Mouse (Mus musculus) forebrain, postnatal 0 days (tissue): Measurements from ENCODE around the gene 2310034G01Rik. TPM values are rescaled to one million over a fixed set of nuclear protein-coding genes. Genes with fewer than 3 reads are reported as not detected.

ENCODE experiments used
- ATAC-seq: fragments of 200-750 bp; cut with Nextera tagmentation; 2 replicates; pipeline ENCODE4 v1.8.0; 2017; ENCODE audit warnings: mild to moderate bottlenecking, moderate library complexity
- DNase-seq: peaks from one replicate; pipeline ENCODE4 v3.0.0-alpha.2; 2015
- H3K27ac ChIP-seq: fragments of 300-500 bp; sonication (generic); 2 replicates; pipeline ENCODE4 v1.5.1; 2014; ENCODE audit warnings: low read depth, mild to moderate bottlenecking, antibody characterized with exemption, low read length, moderate library complexity, mixed read lengths
- H3K27me3 ChIP-seq: fragments of 300-500 bp; sonication (generic); 2 replicates; pipeline ENCODE4 v1.6.1; 2014; ENCODE audit warnings: mild to moderate bottlenecking, low read length, mixed read lengths; ENCODE audit not compliant: insufficient read depth
- H3K36me3 ChIP-seq: fragments of 300-500 bp; sonication (generic); 2 replicates; pipeline ENCODE4 v1.6.1; 2014; ENCODE audit warnings: mild to moderate bottlenecking, moderate library complexity; ENCODE audit not compliant: insufficient read depth
- H3K4me1 ChIP-seq: fragments of 300-500 bp; sonication (generic); 2 replicates; pipeline ENCODE4 v1.6.1; 2014; ENCODE audit warnings: antibody characterized with exemption; ENCODE audit not compliant: insufficient read depth
- H3K4me2 ChIP-seq: fragments of 300-500 bp; sonication (generic); 2 replicates; pipeline ENCODE4 v1.6.1; 2014; ENCODE audit warnings: low read depth, mild to moderate bottlenecking, moderate library complexity
- H3K4me3 ChIP-seq: fragments of 300-500 bp; sonication (generic); 2 replicates; pipeline ENCODE4 v1.5.1; 2014; ENCODE audit warnings: low read depth, low read length, mixed read lengths
- H3K9ac ChIP-seq: fragments of 300-500 bp; sonication (generic); 2 replicates; pipeline ENCODE4 v1.6.1; 2014; ENCODE audit warnings: mild to moderate bottlenecking
- H3K9me3 ChIP-seq: fragments of 300-500 bp; sonication (generic); 2 replicates; pipeline ENCODE4 v1.6.1; 2016; ENCODE audit warnings: low read length
- CTCF ChIP-seq: sonication (generic); IDR thresholded peaks from 2 replicates; pipeline ENCODE4 v1.5.1; 2016; ENCODE audit warnings: antibody characterized with exemption, control low read depth, low read depth
- WGBS: fragments of 180-500 bp; shearing (Covaris S2); extraction: QIAGEN DNeasy Blood & Tissue Kit; methylation state at CpG from one replicate; pipeline ENCODE4 v1.1.7; 2014; 5-methylcytosine and 5-hydroxymethylcytosine counted together
- polyA plus RNA-seq: library from polyadenylated mRNA; unstranded; fragments of >200 nt; fragmentation: Nextera tagmentation; extraction: Ambion mirVana; gene quantifications from 2 replicates; pipeline ENCODE4 v1.2.1, GENCODE M21; 2015
- total RNA-seq: library from RNA; depleted of rRNA; stranded (reverse); fragments of >200 nt; gene quantifications from 2 replicates; pipeline ENCODE4 v1.2.3, GENCODE M21; 2014

Gene 2310034G01Rik
- total and polyA plus RNA-seq, 2 experiments from 2014 or later = 2.3 to 4.3 TPM

GRCm38 (mm10) chr19:46333906-46334305 lies 16.2 kb downstream of the 2310034G01Rik start:
- no peak overlapping the region for H3K27ac ChIP-seq
- ATAC-seq = no peak
- no peaks in the 10 kb centered on the region for H3K27me3 ChIP-seq
- DNase-seq = no peak
- H3K4me3 ChIP-seq = no peak overlapping the region
- no peak overlapping the region for H3K4me2 ChIP-seq
- 79% methylated on average over 3 of the region's 3 CpGs for whole genome bisulfite sequencing
- no peak overlapping the region for H3K9ac ChIP-seq
- TF ChIP-seq CTCF = no peak
- H3K4me1 ChIP-seq = peaks cover 12% of the 10 kb centered on the region
- H3K36me3 ChIP-seq = peaks cover 25% of the 10 kb centered on the region
- H3K9me3 ChIP-seq = no peaks in the 10 kb centered on the region

GRCm38 (mm10) chr19:46332721-46333339 lies 17.3 kb downstream of the 2310034G01Rik start:
- 26% methylated on average over 7 of the region's 7 CpGs for WGBS
- no peak overlapping the region for H3K4me3 ChIP-seq
- H3K9me3 ChIP-seq = no peaks in the 10 kb centered on the region
- H3K36me3 ChIP-seq = peaks cover 25% of the 10 kb centered on the region
- no peak overlapping the region for H3K27ac ChIP-seq
- no peak for TF ChIP-seq CTCF
- no peaks in the 10 kb centered on the region for H3K27me3 ChIP-seq
- H3K4me2 ChIP-seq = no peak overlapping the region
- DNase-seq (no peak), ATAC-seq (no peak)
- H3K9ac ChIP-seq = no peak overlapping the region
- H3K4me1 ChIP-seq = peaks cover 10% of the 10 kb centered on the region

GRCm38 (mm10) chr19:46331936-46332335 lies 18.2 kb downstream of the 2310034G01Rik start:
- peaks cover 25% of the 10 kb centered on the region for H3K36me3 ChIP-seq
- DNase-seq = no peak
- no peak overlapping the region for H3K4me3 ChIP-seq
- H3K27ac ChIP-seq = no peak overlapping the region
- ATAC-seq = no peak
- no peaks in the 10 kb centered on the region for H3K27me3 ChIP-seq
- H3K4me2 ChIP-seq = no peak overlapping the region
- peaks cover 3% of the 10 kb centered on the region; the same call in 1 of the 2 replicates for H3K4me1 ChIP-seq
- TF ChIP-seq CTCF = no peak
- 85% methylated on average over 3 of the region's 3 CpGs for WGBS
- no peak overlapping the region for H3K9ac ChIP-seq
- no peaks in the 10 kb centered on the region for H3K9me3 ChIP-seq

- TF ChIP-seq CTCF = no peak
- Histone ChIP-seq H3K9ac (no peak overlapping the region), H3K27me3 (no peaks in the 10 kb centered on the region), H3K9me3 (no peaks in the 10 kb centered on the region), H3K36me3 (peaks cover 25% of the 10 kb centered on the region), H3K4me1 (peaks cover 3% of the 10 kb centered on the region; the same call in 1 of the 2 replicates), H3K4me3 (no peak overlapping the region), H3K27ac (no peak overlapping the region), H3K4me2 (no peak overlapping the region)
- WGBS = 95% methylated on average over 14 of the region's 14 CpGs
- no peak for DNase-seq
- no peak for ATAC-seq
These were observed 18.8 kb downstream of the 2310034G01Rik start for GRCm38 (mm10) chr19:46331326-46331725.

- no peak for ATAC-seq
- TF ChIP-seq CTCF = no peak
- H3K4me3 ChIP-seq = no peak overlapping the region
- 94% methylated on average over 12 of the region's 12 CpGs for WGBS
- no peaks in the 10 kb centered on the region for H3K27me3 ChIP-seq
- H3K4me1 ChIP-seq = peaks cover 3% of the 10 kb centered on the region; the same call in 1 of the 2 replicates
- no peaks in the 10 kb centered on the region for H3K9me3 ChIP-seq
- no peak overlapping the region for H3K27ac ChIP-seq
- H3K36me3 ChIP-seq = peaks cover 25% of the 10 kb centered on the region
- H3K9ac ChIP-seq = no peak overlapping the region
- no peak for DNase-seq
- H3K4me2 ChIP-seq = no peak overlapping the region
These were observed 19.4 kb downstream of the 2310034G01Rik start for GRCm38 (mm10) chr19:46330696-46331095.

- Histone ChIP-seq H3K4me3 (no peak overlapping the region), H3K36me3 (peaks cover 25% of the 10 kb centered on the region), H3K27me3 (no peaks in the 10 kb centered on the region), H3K9me3 (no peaks in the 10 kb centered on the region), H3K4me1 (peaks cover 3% of the 10 kb centered on the region; the same call in 1 of the 2 replicates), H3K27ac (no peak overlapping the region), H3K9ac (no peak overlapping the region), H3K4me2 (peak overlapping the region; percentile 19)
- DNase-seq (peak; percentile 73), ATAC-seq (no peak)
- TF ChIP-seq CTCF = peak; percentile 85
- WGBS = 5% methylated on average over 16 of the region's 16 CpGs
These were observed 20.2 kb downstream of the 2310034G01Rik start for GRCm38 (mm10) chr19:46329951-46330350.

GRCm38 (mm10) chr19:46329031-46329641 lies 21.0 kb downstream of the 2310034G01Rik start:
- WGBS = 2% methylated on average over 54 of the region's 54 CpGs
- H3K27ac ChIP-seq = peak overlapping the region; percentile 97
- peaks cover 25% of the 10 kb centered on the region for H3K36me3 ChIP-seq
- no peak for TF ChIP-seq CTCF
- ATAC-seq = no peak; the same call in 1 of the 2 replicates
- DNase-seq = no peak
- peak overlapping the region; percentile 95 for H3K4me2 ChIP-seq
- peak overlapping the region; percentile 74 for H3K9ac ChIP-seq
- no peaks in the 10 kb centered on the region for H3K27me3 ChIP-seq
- peak overlapping the region; percentile 69 for H3K4me3 ChIP-seq
- H3K9me3 ChIP-seq = no peaks in the 10 kb centered on the region
- peaks cover 6% of the 10 kb centered on the region for H3K4me1 ChIP-seq
